Mouse (Mus musculus) limb, embryonic 12.5 days (tissue): ENCODE data around the gene Krt86. TPM values are rescaled to one million over a fixed set of nuclear protein-coding genes. Genes with fewer than 3 reads are reported as not detected.

Experiments
- ATAC-seq: fragments of 200-750 bp; cut with Nextera tagmentation; 2 replicates; pipeline ENCODE4 v1.8.0; 2017; ENCODE audit warnings: low read depth, moderate TSS enrichment; ENCODE audit not compliant: insufficient number of reproducible peaks, insufficient read depth, low FRiP score, low TSS enrichment
- H3K27ac ChIP-seq: fragments of 300-500 bp; sonication (generic); 2 replicates; pipeline ENCODE4 v1.5.1; 2016; ENCODE audit warnings: mild to moderate bottlenecking, moderate library complexity
- H3K27me3 ChIP-seq: fragments of 300-500 bp; sonication (generic); 2 replicates; pipeline ENCODE4 v1.6.1; 2016; ENCODE audit warnings: mild to moderate bottlenecking, moderate library complexity
- H3K36me3 ChIP-seq: fragments of 300-500 bp; sonication (generic); 2 replicates; pipeline ENCODE4 v1.6.1; 2016; ENCODE audit warnings: mild to moderate bottlenecking, moderate library complexity
- H3K4me1 ChIP-seq: fragments of 300-500 bp; sonication (generic); replicated peaks from 2 replicates; pipeline ENCODE4 v1.6.1; 2016
- H3K4me2 ChIP-seq: fragments of 300-500 bp; sonication (generic); 2 replicates; pipeline ENCODE4 v1.6.1; 2016; ENCODE audit warnings: mild to moderate bottlenecking, moderate library complexity
- H3K4me3 ChIP-seq: fragments of 300-500 bp; sonication (generic); replicated peaks from 2 replicates; pipeline ENCODE4 v1.5.1; 2016; ENCODE audit warnings: mild to moderate bottlenecking
- H3K9ac ChIP-seq: fragments of 300-500 bp; sonication (generic); replicated peaks from 2 replicates; pipeline ENCODE4 v1.6.1; 2016; ENCODE audit warnings: mild to moderate bottlenecking, moderate library complexity
- H3K9me3 ChIP-seq: fragments of 300-500 bp; sonication (generic); 2 replicates; pipeline ENCODE4 v1.6.1; 2016; ENCODE audit warnings: mild to moderate bottlenecking, moderate library complexity
- WGBS: fragments of 180-500 bp; shearing (Covaris S2); methylation state at CpG from one replicate; pipeline ENCODE4 v1.1.7; 2016; 5-methylcytosine and 5-hydroxymethylcytosine counted together
- polyA plus RNA-seq: library from polyadenylated mRNA; unstranded; fragments of >200 nt; fragmentation: Nextera tagmentation; extraction: Ambion mirVana; gene quantifications from 2 replicates; pipeline ENCODE4 v1.2.1, GENCODE M21; 2016

Krt86 gene
- polyA plus RNA-seq, 1 experiment from 2014 or later, result not detected

DNA sequence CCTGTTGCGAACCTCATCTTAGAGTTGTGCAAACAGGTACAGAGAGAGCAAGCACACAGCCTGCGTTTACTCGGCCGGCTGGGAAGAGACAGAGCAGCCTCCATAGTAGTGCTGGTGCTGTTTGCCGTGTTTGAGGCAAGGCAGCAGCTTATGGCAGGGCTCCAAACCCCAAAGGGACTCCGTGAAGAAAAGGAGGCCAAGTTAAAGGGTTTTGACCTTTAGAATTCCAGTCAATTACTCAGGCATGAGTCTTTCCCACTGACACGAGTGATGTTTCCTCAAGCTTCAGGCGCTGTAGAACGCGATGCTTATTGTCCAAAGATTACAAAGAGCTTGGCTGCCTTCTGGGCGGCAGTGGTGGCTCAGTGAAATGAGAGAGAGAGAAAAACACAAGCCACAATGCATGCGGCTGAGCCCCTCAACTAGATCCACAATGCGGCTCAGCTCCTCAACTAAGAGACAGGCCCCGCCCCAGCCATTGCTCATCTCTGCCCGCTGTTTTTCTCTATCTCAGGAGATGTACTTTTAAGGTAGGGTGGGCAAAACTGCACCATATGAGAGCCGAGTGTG, 14.8 kb upstream of the Krt86 start:
- no peak overlapping the region for H3K4me3 ChIP-seq
- peaks cover 3% of the 10 kb centered on the region for H3K9me3 ChIP-seq
- WGBS, result 80% methylated on average over 16 of the region's 16 CpGs
- no peak overlapping the region for H3K9ac ChIP-seq
- H3K4me1 ChIP-seq, result no peaks in the 10 kb centered on the region
- H3K4me2 ChIP-seq, result no peak overlapping the region
- H3K27me3 ChIP-seq, result peaks cover under 1% of the 10 kb centered on the region; the same call in 1 of the 2 replicates
- H3K27ac ChIP-seq, result no peak overlapping the region
- H3K36me3 ChIP-seq, result no peaks in the 10 kb centered on the region
- no peak for ATAC-seq

DNA sequence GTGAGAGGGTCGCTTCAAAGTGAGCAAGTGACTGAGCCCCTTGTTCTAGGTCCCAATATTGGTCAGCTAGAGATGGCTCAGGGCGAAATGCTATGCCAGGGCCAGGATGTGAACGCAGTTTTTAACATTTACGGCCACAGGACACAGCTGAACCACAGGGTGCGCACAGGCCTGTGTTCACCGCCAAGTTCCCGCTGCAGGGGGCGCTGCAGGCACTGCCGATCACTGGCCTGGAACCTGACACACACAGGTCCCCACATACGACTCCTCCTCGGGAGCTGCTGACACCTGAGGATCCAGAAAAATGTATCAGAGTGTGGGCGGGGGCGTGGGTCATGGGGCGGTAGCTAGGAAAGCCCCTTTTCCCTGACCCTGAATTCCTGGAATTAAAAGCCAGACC, 14.0 kb upstream of the Krt86 start:
- whole genome bisulfite sequencing, result 76% methylated on average over 14 of the region's 14 CpGs
- no peaks in the 10 kb centered on the region for H3K36me3 ChIP-seq
- no peak overlapping the region for H3K4me2 ChIP-seq
- no peaks in the 10 kb centered on the region for H3K4me1 ChIP-seq
- peaks cover 6% of the 10 kb centered on the region; the same call in 1 of the 2 replicates for H3K27me3 ChIP-seq
- no peak overlapping the region for H3K9ac ChIP-seq
- no peak overlapping the region for H3K4me3 ChIP-seq
- no peak for ATAC-seq
- H3K27ac ChIP-seq, result no peak overlapping the region
- peaks cover 3% of the 10 kb centered on the region for H3K9me3 ChIP-seq

DNA sequence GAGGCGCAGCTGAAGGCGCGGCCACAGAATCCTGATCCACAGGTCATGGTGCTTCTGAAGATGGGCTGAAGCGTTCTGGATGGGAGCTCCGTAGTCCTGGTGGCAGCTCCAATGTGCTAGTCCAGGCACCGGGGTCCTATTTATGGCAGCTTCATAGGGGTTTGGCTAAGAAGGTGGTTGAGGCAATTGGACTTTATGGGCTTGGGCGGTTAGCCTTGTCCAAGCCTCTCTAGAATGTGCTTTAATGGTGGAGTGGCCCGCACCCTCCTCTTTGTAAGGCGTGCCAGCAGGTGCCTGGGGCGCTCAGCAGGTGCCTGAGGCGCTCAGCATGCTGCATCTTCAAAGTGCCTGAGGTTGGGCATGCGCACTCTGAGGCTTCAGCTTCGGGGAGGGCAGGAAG, 9.6 kb upstream of the Krt86 start, which contains the start of gene Krt81:
TSS of gene Krt81 (minus strand) at position 101 of the 400 bp plus-strand sequence.
- no peak within 1 kb of the TSS for H3K27ac ChIP-seq
- WGBS, result 75% methylated on average over 13 of the region's 13 CpGs
- no peaks in the 10 kb centered on the region for H3K4me1 ChIP-seq
- no peak within 1 kb of the TSS for H3K4me2 ChIP-seq
- H3K9ac ChIP-seq, result no peak within 1 kb of the TSS
- peaks cover 6% of the 10 kb centered on the region; the same call in 1 of the 2 replicates for H3K27me3 ChIP-seq
- no peak within 1 kb of the TSS for H3K4me3 ChIP-seq
- no peak for ATAC-seq
- no peaks in the 10 kb centered on the region for H3K36me3 ChIP-seq
- H3K9me3 ChIP-seq, result no peaks in the 10 kb centered on the region

DNA sequence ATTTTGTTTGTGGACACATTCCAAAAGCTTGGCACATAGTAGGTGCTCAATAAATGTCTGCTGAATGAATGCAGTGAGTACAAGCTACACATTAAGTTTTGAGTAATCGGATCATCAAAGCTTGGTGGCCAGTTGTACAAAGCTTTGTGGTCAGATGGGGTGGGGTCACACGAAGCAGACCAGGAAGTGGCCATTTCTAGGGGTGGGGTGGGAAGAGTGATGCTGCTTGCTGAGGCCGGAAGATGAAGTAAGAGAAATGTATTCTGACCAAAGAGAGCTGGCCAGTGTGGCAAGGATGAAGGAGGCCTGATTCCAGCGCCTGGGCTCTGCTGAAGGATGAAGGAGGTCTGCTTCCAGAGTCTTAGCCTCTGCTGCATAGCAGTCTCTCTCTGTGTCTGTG, 4.2 kb upstream of the Krt86 start:
- Histone ChIP-seq H3K36me3 (no peaks in the 10 kb centered on the region), H3K27ac (no peak overlapping the region), H3K9ac (no peak overlapping the region), H3K27me3 (no peaks in the 10 kb centered on the region), H3K9me3 (no peaks in the 10 kb centered on the region), H3K4me3 (no peak overlapping the region), H3K4me2 (no peak overlapping the region), H3K4me1 (no peaks in the 10 kb centered on the region; the same call in 1 of the 2 replicates)
- ATAC-seq, result no peak
- 86% methylated on average over 4 of the region's 4 CpGs for WGBS

DNA sequence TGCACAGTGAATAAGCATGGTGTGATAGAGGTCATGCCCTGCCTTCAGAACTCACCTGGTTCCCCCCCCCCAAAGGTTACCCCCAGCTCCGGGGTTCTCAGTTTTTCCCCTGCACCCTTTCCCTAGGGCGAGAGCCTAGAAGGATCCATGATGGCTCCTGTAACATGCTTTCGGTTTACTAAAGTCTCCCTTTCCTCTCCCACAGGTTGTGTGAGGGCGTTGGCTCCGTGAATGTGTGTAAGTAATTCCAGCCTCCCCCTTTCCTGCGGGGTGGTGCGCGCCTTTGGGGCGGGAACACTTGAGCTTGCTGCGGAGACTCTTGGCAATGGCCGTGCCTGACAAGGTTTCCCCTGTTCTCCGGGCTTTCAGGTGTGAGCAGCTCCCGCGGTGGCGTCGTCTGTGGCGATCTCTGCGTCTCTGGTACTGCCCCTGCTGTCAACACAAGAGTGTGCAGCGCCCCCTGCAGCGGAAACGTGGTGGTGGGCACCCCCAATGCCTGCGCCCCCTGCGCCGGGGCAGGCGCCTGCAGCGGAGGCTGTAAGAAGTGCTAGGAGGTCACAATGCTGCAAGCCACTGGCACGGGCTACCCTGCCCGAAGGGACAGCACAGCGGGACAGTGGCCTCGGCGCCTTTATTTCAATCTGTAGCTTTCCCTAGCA, 5.9 kb downstream of the Krt86 start:
- Histone ChIP-seq H3K9ac (peak overlapping the region; percentile 14; the same call in 1 of the 2 replicates), H3K4me1 (peaks cover 7% of the 10 kb centered on the region), H3K27me3 (peaks cover 32% of the 10 kb centered on the region), H3K27ac (no peak overlapping the region), H3K9me3 (no peaks in the 10 kb centered on the region), H3K4me2 (peak overlapping the region; percentile 58), H3K4me3 (peak overlapping the region; percentile 23), H3K36me3 (no peaks in the 10 kb centered on the region)
- 8% methylated on average over 31 of the region's 31 CpGs for WGBS
- no peak for ATAC-seq

DNA sequence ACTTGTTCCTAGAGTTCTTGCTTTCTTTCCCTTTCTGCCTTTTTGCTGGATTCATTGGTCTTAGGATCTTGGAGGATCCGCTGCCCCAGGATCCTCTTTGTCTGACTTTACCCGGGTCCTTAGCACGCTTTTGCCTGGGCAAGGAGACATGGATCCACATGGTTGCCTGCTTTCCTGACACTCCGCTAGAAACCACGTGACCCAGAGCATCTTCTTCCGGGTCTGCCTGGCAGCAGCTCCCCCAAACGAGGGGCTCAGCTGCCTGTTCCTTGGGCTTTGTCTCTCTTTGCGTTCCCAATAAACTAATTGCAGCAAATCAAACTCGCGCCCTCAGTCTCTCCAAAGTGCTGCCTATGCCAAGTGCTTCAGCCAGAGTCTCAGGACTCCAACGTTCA, 6.4 kb downstream of the Krt86 start:
- ATAC-seq, result no peak
- H3K9ac ChIP-seq, result peak overlapping the region; percentile 14; the same call in 1 of the 2 replicates
- 35% methylated on average over 11 of the region's 11 CpGs for WGBS
- H3K4me2 ChIP-seq, result peak overlapping the region; percentile 58
- H3K27me3 ChIP-seq, result peaks cover 32% of the 10 kb centered on the region
- H3K27ac ChIP-seq, result no peak overlapping the region
- no peaks in the 10 kb centered on the region for H3K9me3 ChIP-seq
- H3K4me1 ChIP-seq, result peaks cover 7% of the 10 kb centered on the region
- H3K36me3 ChIP-seq, result no peaks in the 10 kb centered on the region
- peak overlapping the region; percentile 23 for H3K4me3 ChIP-seq

DNA sequence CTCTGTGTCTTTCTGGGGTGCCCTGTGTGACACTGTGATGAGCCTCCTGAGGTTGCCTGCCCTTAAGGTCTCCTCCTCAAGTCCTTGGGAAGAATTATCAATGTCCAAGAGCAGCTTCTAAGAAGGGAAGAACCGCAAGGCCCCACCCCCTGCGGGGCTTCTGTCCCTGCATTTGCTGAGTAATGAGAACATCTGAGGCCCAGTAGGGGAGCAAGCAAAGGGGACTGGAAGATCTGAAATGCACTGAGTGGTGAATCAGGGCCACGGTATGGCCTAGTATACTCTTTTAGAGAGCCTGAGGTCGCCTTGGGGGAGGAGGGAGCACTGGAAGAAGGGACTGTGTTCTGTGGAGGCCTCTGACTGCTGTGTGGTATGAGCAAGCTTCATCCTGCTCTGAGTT, 8.8 kb downstream of the Krt86 start:
- Histone ChIP-seq H3K9me3 (no peaks in the 10 kb centered on the region), H3K27ac (no peak overlapping the region), H3K27me3 (peaks cover 32% of the 10 kb centered on the region), H3K4me3 (no peak overlapping the region), H3K36me3 (no peaks in the 10 kb centered on the region), H3K4me2 (no peak overlapping the region), H3K4me1 (peaks cover 12% of the 10 kb centered on the region), H3K9ac (no peak overlapping the region)
- ATAC-seq, result no peak
- WGBS, result 38% methylated on average over 4 of the region's 4 CpGs

DNA sequence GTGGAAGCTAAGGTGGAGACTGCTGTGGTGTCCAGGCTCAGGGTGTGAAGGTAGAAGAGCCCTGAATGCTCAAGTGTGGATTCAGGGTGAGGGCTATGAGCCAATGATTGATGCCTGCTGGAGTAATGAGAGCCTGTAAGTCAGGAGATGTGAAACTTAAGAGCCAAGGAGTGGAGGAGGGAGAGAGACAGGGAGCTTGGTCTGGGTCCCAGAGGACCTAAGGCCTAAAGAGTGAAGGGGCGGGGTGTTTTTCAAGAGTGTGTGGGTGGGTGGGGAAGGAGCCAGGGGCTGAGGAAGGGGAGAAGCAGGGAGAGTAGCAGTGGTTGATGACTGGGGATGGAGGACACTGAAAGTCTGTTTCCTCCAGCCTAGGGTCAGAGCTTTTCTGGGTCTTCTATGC, 10.4 kb downstream of the Krt86 start:
- 88% methylated on average over 1 of the region's 1 CpGs for WGBS
- H3K27me3 ChIP-seq, result peaks cover 24% of the 10 kb centered on the region
- no peak for ATAC-seq
- no peak overlapping the region for H3K9ac ChIP-seq
- no peak overlapping the region for H3K4me2 ChIP-seq
- no peak overlapping the region for H3K4me3 ChIP-seq
- H3K36me3 ChIP-seq, result no peaks in the 10 kb centered on the region
- H3K27ac ChIP-seq, result no peak overlapping the region
- no peaks in the 10 kb centered on the region for H3K9me3 ChIP-seq
- H3K4me1 ChIP-seq, result peaks cover 12% of the 10 kb centered on the region

DNA sequence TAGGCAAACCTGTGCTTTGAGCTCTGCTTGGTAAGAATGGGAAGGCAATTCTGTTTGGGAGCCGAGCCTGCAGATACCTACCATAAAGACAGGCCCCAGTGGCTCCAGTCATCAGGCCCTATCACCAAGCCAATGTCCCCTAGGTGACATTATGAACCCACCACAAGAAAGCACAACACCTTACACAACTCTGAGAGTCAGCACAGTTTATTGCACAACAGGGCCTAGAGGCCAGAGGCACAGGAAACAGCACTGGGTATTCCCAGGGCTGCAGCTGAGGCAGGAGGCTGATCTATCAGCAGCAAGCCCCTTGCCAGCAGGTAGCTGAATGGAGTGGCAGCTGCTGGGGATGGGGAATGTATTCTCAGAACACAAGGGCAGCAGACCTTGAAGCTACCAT, 11.7 kb downstream of the Krt86 start:
- H3K9me3 ChIP-seq, result no peaks in the 10 kb centered on the region
- WGBS, result 54% methylated on average over 1 of the region's 1 CpGs
- H3K27me3 ChIP-seq, result peaks cover 12% of the 10 kb centered on the region
- H3K27ac ChIP-seq, result no peak overlapping the region
- no peak overlapping the region for H3K9ac ChIP-seq
- no peak overlapping the region for H3K4me2 ChIP-seq
- no peaks in the 10 kb centered on the region for H3K36me3 ChIP-seq
- H3K4me1 ChIP-seq, result peaks cover 5% of the 10 kb centered on the region; the same call in 1 of the 2 replicates
- no peak overlapping the region for H3K4me3 ChIP-seq
- ATAC-seq, result no peak

DNA sequence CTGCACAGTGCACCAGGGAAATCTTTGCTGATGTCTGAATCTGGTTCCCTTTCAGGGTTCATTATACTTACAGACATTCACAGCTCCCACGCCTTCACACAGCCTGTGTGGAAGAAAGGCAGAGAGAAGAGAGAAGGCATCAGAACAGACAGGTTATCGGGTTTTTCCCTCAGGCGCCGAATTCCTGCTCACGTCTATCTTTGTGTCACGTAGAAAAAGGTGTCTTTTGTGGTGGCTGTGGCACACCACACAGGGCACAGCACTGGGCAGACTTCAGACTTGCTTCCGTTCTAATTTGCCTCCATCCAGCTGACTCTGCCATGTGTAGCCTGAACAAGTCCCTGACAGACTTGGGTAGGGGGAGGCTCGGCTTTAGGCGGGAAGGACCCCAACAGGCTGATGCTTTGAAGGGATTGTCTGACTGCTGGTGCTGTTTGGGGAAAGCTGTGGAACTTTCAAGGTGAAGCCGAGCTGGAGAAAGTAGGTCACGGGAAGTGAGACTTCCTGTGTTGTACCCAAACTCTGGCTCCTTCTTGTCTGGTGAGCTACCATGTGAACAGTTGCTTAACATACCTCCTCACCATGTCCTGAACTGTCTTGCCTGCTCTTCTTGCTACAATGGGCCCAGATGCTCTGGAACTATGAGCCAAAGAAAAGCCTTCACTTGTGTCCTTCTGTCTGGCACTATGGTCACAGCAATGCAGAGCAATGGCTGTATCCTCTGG, 12.8 kb downstream of the Krt86 start:
- H3K4me3 ChIP-seq, result no peak overlapping the region
- no peak overlapping the region for H3K9ac ChIP-seq
- 0 out of 2 replicates have a peak, but pooled peaks cover 5% of the 10 kb centered on the region for H3K27me3 ChIP-seq
- no peak for ATAC-seq
- H3K4me2 ChIP-seq, result no peak overlapping the region
- H3K4me1 ChIP-seq, result peaks cover 5% of the 10 kb centered on the region; the same call in 1 of the 2 replicates
- no peaks in the 10 kb centered on the region for H3K36me3 ChIP-seq
- H3K9me3 ChIP-seq, result no peaks in the 10 kb centered on the region
- H3K27ac ChIP-seq, result no peak overlapping the region
- 80% methylated on average over 11 of the region's 11 CpGs for WGBS

DNA sequence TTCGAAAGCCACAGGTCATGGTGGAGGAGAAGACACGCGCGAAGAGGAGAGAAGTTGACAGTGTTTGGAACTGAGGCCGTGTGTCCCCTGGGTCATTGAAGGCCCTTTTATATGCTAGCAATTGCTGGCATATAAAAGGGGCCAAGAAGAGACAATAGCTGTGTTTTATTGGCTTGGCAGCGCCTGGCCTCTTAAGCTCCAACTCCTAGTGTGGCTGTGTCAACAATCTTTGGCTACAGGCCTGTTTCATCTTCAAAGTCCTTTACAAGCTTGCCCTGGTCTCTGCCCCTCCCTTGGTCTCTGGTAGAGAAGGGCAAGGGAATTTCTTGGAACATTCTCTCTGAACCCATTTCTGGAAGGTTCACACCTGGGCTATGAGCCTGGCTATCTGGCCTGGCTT, 18.2 kb downstream of the Krt86 start, which contains the start of gene Krt83:
TSS of gene Krt83 (minus strand) at position 82 of the 400 bp plus-strand sequence.
- H3K9me3 ChIP-seq, result no peaks in the 10 kb centered on the region
- no peak within 1 kb of the TSS for H3K27ac ChIP-seq
- ATAC-seq, result no peak
- no peak within 1 kb of the TSS for H3K4me3 ChIP-seq
- 56% methylated on average over 6 of the region's 6 CpGs for WGBS
- H3K36me3 ChIP-seq, result no peaks in the 10 kb centered on the region
- H3K4me1 ChIP-seq, result peaks cover 16% of the 10 kb centered on the region; the same call in 1 of the 2 replicates
- H3K4me2 ChIP-seq, result no peak within 1 kb of the TSS
- H3K27me3 ChIP-seq, result no peaks in the 10 kb centered on the region
- no peak within 1 kb of the TSS for H3K9ac ChIP-seq
